Mouse (Mus musculus) urinary bladder, adult 18-20 months (tissue): ENCODE measurements around the gene Cdkl3.
"Not testable (repeated sequence)": the region's sequence is repeated elsewhere in the genome, so short reads cannot be mapped to it uniquely, and the experiment has no call there.

Source experiments
- DNase-seq, 2 experiments: peaks; one replicate each; pipeline ENCODE4 v3.0.0; 2022; ENCODE audit warnings: low spot score in 2 of 2, mixed read lengths in 2 of 2

Cdkl3 gene

DNA sequence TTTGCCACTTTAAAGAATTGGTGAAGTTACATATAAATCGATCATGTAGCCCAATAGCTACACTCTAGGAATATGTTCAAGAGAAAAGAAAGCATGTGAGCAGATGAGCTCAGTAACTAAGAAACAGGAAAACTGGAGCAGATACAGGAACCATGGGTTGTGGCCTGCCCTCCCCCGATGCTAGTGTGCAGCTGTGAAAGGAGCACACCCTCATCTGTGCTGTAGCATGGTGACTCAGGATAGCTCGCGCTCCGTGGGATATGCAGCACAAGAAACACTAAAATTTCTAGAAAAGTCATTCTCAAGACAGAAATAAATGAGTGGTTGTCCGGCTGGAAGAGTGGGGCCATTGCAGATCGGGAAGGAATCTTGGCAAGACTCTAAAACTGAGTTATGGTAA, 113.1 kb downstream of the Cdkl3 start:
- DNase-seq, result no peak

DNA sequence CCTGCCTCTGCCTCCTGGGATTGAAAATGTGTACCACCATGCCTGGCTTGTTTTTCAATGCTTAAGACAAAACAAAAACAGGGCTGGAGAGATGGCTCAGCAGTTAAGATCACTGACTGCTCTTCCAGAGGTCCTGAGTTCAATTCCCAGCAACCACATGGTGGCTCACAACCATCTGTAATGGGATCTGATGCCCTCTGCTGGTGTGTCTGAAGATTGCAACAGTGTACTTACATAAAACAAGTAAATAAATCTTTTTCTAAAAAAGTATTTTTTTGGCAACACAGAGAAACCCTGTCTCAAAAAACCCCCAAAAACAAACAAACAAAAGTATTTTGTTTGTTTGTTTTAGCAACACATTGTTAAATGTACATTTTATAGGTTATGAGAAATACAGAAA, 116.4 kb downstream of the Cdkl3 start:
- not testable (repeated sequence) for DNase-seq

DNA sequence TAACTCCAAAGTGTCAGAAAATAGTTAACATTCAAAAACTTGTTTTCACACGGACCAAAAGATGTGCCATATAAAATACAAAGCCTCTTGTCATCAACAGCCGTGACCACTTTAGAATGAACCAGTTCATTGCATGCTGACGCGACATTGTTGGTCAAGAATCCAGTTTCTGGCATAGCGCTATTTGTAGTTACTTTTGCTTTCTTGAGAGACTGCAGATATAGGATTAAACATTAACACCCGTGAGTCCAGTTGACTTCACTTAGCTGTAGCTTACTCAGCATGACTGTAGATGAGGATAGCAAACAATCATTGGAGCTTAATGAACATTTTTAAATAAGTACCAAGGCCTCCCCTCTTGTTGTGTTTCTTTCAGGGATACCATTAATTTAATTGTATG, 118.0 kb downstream of the Cdkl3 start:
- no peak for DNase-seq

DNA sequence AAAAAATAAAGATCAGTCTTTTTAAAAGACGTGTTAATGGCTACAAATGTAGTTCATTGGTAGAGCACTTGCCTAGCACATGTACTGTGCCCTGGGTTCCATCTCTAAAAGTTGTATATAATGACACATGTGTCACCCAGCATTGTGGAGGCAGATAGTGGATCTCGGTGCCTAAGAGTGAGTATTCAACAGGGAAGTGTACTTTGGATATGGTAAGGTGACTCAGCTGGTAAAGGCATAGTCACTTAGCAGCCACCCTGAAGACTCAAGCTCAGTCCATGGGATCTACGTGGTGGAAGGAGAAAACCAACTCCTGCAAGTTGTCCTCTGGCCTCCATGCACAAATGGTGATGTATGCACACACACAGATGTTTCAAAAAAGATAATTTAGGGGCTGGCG, 120.4 kb downstream of the Cdkl3 start:
- no peak for DNase-seq

DNA sequence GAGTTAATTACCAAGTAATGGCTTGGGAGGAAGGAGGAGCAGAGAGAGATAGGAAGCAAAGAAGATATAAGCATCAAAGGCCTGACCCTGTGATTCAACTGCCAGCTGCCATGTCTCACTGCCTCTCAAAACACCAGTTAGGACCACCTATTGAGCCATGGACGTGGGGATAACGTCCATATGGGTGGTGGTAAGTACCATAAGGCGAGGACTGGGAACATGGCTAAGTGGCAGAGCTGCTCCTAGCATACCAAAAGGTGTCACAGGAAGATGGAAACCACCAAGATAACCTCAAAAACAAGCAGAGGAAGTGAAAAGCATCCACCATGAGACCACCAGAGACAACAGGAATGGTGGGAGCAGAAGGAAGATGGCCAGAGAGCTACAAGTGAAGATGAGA, 123.1 kb downstream of the Cdkl3 start:
- DNase-seq, result no peak

DNA sequence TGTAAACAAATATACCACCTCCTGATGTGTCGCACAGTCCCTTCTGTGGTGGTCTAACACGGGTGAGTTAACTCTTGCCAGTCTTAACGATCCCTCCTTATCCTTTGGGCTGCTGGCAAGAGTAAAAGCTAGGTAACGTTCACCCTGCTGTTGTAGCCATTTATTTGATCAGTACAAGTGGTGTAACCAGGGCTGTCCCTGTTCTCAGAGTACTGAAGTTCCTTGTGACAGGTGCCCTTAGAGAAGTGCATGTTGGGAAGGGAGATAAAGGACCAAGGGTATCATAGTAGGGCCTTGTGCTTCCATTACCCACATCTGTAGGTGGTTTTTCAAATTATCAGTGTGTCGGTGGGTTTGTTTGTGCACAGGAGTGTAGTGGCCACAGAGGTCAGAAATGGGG, 123.7 kb downstream of the Cdkl3 start:
- no peak for DNase-seq

DNA sequence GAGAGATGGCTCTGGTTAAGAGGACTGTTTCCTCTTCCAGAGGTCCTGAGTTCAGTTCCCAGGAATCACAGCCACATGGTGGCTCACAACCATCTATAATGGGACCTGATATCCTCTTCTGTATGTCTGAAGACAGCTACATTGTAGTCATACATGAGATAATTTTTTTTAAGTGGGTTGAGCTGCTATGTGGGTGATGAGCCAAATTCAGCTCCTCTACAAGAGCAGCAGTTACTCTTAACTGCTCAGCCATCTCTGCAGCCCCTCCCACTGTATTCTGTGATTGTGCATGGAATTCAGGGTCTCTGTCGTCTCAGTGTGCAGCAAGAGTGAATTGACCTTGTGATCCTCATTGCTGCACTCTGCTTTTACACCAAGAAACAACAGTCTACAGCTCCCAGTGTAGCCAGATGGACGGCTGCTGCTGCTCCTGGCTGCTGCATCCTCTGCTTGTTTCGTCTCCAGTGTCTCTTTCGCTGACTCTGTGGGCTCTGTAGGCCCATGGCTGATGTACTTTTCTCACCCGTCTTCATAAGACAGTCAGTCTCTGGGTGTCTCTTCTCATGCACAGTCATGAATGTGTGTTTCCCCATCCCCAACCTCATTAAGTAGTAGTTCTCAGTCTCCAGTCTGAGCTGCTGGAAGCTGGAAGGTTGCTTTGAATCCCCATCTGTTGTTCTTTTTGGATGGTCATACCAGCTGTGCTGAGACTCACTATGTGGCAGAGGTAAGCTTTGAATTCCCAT, 124.5 kb downstream of the Cdkl3 start:
- DNase-seq, result no peak

DNA sequence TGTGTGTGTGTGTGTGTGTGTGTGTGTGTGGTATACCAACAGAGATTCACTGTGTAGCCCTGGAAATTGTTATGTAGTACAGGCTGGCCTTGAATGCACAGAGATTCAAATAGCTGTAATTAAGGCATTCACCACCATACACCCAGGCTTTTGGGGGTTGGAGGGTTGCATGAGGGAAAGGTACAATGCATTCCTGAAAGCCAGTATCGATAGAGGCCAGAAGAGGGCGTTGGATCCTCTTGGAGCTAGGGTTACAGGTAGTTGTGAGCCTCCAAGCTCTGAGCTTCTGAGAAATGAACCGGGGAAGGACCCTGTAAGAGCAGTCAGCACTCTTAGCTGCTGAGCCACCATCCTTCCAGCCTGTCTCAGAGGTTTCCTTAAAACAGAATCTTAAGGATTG, 125.2 kb downstream of the Cdkl3 start:
- no peak for DNase-seq

DNA sequence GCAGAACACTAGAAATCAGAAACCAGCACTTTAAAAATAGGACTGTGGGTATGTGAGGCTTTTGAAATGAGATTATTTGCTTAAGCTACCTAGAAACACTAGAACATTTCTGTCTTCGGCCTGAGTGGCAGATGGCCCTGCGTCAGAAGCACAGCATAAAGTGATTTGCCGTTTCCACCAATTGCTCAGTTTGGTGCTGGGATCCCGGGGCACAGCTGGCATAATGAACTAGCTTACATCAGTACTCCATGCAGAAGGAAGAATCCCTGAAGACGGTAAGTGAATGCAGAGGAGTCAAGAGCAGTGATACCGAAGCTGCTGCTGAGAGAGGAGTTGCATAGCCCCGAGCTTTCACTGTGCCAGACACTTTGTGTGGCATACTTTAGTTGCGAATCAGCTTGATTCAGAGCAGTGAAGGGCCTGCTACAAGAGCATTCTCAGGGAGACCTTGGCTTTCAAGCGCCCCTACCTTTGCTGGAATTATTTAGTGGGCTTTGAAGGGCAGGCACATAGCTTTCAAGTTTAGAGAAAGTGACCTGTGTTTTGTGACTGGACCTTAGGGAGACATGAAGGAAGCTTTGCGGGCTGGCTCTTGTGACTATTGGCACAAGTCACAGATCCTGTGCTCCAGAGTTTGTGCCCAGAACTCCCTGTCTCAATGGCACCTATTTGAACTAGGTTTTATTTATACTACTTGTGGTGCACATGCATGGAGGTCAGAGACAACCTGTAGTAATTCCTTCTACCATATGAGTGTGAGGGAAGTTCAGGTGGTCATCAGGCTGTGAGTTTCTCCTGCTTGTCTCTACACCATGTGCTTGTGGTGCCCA, 125.8 kb downstream of the Cdkl3 start:
- no peak for DNase-seq

DNA sequence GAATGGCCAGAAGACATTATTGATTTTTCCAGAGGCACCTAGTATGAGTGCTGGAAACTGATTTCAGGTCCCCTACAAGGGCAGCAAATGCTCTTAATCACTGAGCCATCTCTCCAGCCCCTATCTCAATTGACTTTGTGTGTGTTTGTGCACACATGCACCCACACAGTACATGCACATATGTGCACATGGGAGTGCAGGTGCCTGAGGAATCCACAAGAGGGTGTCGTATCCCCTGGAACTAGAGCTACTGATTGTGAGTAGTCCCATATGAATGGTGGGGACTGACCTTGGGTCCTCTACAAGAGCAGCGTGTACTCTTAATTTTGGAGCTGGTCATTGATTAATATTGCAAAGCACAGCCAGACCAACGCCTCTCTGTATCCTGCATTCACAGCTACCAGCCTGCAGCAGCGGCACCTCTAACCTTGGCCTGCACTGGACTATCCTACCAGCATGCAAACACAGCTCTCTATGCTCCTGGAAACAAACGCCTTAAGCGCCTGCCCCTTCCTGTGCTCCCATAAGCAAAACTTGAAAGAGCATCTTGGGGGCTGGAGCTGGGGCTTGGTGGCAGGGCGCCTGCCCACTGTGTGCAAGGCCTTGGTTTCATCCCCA, 126.5 kb downstream of the Cdkl3 start:
- no peak for DNase-seq
